Mouse (Mus musculus): ENCODE measurements around the gene Dcun1d2. TPM values are rescaled to one million over a fixed set of nuclear protein-coding genes. Genes with fewer than 3 reads are reported as not detected.
"Not testable (repeated sequence)": the region's sequence is repeated elsewhere in the genome, so short reads cannot be mapped to it uniquely, and the experiment has no call there.

The Dcun1d2 gene
- 51.0 and 54.7 TPM in 2 replicates for polyA plus RNA-seq (2012; rRNA removed)

DNA sequence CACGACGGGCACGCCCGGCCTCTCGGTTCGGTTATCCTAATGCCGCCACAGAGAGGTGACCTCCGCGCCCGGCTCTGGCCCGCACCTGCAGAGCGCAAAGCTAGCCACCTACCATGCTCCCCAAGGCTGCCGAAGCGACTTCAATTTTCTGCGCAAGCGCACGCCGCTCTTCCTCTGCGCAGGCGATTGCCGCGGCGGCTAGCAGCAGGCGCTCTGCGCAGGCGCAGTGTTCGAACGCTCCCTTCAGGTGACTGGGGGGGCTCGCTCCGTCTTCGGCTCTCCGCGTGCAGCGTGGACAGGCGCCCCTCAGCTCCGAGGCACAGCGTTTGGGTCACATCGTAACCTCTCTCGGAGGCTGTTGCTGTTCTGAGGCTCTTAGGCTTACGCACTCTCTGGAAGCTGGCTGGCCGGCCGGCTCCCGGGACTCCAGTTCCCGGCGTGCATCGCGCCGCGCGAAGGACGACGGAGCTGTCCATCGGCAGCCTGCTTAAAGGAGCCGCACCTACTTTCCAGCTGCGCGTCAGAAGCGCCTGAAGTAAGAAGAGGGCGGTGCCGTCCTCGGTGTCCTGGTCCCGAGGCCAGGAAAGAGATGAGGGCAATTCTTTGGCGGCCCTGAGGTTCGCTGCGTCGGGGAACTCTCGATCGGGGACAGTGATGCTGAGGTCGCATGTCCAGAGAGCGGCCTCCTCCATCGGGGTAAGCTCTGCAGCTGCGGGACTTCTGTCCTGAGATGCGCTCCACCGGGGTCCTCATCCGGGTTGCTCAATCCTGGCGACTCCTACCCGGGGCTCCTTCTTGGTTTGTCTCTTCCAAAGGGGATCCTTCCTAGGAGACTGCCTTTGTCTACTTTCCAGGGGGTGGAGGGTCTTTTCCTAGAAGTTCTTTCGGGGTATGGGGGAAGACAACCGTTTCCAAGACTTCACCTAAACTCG is at the start of gene Dcun1d2, which contains the start of gene Tmco3:
Dcun1d2 (minus strand) TSS at position 440 of the 932 bp plus-strand sequence.
Tmco3 (plus strand) TSS at position 499 of the 932 bp plus-strand sequence.
- peak; percentile 85 to 96 for DNase-seq (ENCODE audit: extremely low spot score in 1 of 2, low spot score in 1 of 2)

DNA sequence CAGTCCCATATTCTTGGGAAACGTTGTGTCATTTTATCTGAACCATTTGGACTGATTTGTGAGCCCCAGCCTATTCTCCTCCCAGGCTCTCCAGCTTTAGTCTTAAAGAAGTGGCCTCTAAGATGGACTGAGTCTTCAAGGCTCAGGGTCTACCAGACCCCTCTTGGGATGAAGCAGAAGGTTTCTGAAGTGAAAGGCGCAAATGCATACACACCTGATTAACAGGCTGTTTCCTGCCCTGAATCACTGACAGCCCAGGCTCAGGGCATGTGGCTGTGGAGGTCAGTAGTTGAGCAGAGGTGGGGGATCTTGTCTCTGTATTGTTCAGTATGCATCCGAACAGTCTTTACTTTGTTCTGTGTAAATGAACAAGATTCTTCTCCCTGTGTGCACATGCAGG is 49.7 kb upstream of the Dcun1d2 start:
- no peak for DNase-seq (ENCODE audit: extremely low spot score in 1 of 2, low spot score in 1 of 2)

DNA sequence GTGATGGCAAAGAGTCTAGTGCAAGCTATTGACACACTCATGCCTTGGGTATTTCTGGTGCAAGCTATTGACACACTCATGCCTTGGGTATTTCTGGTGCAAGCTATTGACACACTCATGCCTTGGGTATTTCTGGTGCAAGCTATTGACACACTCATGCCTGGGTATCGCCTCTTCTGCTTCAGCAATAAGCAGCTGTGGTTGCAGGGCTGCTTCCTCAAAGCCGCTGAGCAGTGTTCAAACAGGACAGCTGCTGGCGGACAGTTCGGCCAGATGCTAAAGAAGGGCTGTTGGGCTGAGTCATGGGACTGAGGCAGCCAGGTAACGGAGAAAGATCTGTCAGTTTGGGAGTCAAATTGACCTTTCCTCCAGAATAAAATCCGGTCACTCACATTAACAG is 49.3 kb upstream of the Dcun1d2 start:
- not testable (repeated sequence) for DNase-seq (ENCODE audit: extremely low spot score in 1 of 2, low spot score in 1 of 2)

DNA sequence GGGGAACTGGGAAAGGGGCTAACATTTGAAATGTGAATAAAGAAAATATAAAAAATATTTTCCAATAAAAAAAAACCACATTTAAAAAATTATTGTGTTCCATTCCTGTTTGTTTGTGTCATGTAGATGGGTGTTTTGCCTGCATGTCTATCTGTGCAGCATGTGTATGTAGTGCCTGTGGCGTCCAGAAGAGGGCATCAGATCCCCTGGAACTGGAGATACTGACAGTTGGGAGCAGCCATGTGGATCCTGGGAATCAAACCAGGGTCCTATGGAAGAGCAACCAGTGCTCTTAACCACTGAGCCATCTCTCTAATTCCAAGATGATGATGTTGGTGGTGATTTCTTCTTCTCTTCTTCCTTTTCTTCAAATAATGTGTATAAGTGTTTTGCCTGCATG is 46.7 kb upstream of the Dcun1d2 start:
- no peak for DNase-seq (ENCODE audit: extremely low spot score in 1 of 2, low spot score in 1 of 2)

DNA sequence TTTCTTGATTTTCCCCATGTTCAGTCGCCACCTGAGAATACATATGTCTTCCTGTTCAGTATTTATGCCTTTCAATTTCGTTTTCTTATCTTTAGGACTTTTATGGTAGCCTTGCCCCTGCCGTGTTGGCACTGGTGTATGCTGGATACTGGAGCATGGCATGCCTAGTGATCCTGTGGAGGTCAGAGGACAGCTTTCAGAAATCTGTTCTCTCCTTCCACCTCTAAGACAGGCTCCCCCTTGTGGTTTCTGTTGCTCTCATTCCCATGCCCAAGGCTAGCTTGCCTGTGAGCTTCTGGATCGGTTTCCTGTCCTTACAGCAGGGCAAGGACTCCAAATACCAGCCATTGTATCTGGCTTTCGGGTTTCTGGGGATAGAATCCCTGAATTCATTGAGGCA is 38.7 kb upstream of the Dcun1d2 start:
- peak in 1 of 2 experiments; percentile 19 for DNase-seq (ENCODE audit: extremely low spot score in 1 of 2, low spot score in 1 of 2)

DNA sequence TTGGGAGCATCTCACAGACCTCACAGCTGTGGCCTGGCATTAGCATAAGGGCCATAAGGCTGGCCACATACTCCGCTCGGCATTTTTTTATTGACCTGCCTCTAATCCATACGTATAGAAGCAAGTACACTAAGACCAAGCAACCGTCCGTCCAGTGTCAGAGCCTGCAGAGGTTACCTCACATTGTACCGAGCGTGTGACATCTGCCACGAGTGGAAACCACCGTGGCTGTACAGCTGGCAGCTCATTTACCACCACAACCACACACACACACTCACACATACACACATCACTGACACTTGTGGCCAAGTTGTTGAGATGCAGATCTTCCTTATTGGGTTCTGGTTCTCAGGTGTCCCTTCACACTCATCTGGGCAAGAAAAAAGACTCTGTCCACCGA is 28.7 kb upstream of the Dcun1d2 start:
- no peak for DNase-seq (ENCODE audit: extremely low spot score in 1 of 2, low spot score in 1 of 2)

DNA sequence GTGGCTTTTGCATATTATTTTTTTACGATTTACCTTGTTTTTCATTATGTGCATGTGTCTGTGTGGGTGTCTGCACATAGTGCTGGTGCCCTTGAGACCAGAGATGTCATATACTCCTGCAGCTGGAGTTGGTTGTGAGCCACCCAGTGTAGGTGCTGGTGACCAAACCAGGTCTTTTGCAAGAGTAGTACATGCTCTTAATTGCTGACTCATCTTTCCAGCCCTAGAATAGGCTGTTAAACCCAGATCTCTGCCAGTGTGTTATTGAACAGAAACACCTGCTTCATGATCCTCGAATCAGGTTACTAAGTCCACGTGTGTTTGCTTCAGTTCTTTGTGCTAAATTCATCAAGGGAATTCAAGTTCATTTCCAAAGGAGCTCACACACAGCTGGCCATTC is 27.0 kb upstream of the Dcun1d2 start:
- DNase-seq (ENCODE audit: extremely low spot score in 1 of 2, low spot score in 1 of 2) = no peak

DNA sequence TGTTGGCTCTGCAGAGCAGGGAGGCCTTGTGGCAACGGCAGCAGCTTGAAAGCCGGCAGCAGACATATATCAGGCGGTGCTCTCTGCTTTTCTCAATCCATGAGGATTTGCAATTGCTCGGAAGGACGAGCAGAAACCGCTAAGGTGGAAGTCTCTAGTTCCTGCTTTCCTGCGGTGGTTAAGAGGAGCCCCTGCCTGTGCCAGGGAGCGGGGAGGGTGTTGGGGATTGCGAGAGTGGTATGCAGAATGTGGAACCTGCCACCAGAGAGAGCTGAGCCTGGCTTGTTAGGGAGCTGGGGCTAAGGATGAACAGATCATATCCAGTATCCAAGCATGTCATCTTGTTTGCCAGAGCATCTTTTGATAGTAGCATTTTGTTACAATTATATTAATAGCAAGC is 19.0 kb upstream of the Dcun1d2 start:
- no peak for DNase-seq (ENCODE audit: extremely low spot score in 1 of 2, low spot score in 1 of 2)

DNA sequence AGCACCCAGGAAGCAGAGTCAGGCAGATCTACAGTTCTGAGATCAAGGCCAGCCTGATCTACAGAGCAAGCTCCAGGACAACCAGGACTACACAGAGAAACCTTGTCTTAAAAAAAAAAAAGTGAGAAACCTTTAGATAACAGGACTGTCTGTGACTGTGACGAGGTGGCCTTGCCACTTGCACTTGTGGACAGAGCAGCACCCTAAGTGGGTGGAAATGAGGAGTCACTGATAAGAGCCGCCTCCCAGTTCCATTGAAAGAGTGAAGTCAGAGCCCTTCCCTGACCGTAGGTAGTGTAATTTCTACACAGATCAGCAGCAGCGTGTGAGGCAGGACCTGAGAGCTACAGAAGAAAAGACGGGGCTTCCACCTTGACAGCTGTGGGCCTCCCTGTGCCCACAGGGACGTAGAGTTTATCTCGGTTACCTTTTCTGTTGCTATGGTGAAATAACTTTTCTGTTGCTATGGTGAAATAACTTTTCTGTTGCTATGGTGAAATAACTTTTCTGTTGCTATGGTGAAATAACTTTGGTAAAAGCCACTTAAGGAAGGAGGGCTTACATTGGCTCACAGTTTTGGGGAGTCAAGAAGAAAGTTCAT is 18.5 kb upstream of the Dcun1d2 start:
- no peak for DNase-seq (ENCODE audit: extremely low spot score in 1 of 2, low spot score in 1 of 2)

DNA sequence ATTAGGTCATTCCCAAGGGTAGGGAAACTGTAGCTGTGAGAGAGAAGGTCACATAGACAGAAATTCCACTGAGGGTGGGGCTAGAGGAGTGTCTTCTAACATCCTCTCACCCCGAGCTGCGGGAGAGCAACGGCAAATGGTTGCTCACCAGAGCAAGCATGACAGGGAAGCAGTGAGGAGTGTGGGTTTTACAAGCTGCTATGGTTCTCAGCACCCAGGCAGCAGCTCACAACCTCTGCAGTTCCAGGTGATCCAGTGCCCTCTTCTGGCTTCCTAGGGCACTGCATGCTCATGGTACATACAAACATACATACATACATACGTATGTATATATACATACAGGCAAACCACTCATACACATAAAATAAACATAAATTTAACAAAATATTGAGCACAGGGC is 18.0 kb upstream of the Dcun1d2 start:
- DNase-seq (ENCODE audit: extremely low spot score in 1 of 2, low spot score in 1 of 2) = no peak

DNA sequence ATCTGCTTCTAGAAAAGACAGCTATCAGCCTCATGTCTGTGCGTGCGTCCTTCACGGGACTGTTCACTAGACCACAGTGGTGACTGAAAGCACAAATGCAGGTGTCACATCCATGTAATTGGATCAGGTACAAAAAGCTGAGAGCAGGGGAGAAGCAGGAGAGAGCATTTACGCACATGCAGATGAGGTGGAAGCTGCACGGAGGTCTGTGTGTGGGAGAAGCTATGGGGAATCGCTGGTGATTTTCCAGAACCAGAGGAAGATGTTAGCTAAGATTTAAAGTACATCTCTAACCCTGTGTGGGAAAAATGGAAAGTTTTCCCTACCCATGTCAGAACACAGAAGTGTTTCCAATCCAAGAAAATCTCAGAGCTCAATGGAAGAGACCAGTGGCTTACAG is 17.5 kb upstream of the Dcun1d2 start:
- peak; percentile 25 to 57 for DNase-seq (ENCODE audit: extremely low spot score in 1 of 2, low spot score in 1 of 2)

DNA sequence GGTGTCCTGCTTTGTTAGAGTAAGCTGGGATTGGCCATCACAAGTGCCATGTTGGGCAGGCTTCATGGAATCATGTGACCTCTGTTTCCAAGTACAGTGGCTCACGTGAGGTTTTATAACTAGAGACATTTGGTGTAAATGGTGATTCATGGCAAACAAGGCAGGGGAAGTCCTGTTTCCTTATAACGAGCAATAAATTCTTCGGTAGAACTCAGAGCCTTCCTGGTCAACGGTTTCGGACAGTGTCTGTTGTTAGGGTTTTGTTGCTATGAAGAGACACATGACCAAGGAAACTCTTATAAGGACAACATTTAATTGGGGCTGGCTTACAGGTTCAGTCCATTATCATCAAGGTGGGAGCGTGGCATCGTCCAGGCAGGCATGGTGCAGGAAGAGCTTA is 13.1 kb upstream of the Dcun1d2 start:
- no peak for DNase-seq (ENCODE audit: extremely low spot score in 1 of 2, low spot score in 1 of 2)

DNA sequence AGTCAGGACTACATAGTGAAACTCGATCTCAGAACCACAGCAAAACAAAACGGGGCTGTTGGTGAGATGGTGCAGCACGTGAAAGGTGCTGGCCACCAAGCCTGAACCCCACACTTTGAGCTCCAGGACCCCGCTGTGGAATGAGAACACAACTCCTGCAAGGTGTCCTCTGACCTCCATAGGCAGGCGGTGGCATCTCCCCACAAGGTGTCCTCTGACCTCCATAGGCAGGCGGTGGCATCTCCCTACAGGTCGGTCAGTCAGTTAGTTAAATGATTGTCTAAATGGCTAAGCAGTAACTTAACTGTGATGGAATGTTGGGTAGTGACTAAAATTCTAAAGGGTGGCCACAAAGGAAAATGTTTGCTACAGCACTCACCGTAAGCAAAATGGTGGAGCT is 11.6 kb upstream of the Dcun1d2 start:
- no peak for DNase-seq (ENCODE audit: extremely low spot score in 1 of 2, low spot score in 1 of 2)

DNA sequence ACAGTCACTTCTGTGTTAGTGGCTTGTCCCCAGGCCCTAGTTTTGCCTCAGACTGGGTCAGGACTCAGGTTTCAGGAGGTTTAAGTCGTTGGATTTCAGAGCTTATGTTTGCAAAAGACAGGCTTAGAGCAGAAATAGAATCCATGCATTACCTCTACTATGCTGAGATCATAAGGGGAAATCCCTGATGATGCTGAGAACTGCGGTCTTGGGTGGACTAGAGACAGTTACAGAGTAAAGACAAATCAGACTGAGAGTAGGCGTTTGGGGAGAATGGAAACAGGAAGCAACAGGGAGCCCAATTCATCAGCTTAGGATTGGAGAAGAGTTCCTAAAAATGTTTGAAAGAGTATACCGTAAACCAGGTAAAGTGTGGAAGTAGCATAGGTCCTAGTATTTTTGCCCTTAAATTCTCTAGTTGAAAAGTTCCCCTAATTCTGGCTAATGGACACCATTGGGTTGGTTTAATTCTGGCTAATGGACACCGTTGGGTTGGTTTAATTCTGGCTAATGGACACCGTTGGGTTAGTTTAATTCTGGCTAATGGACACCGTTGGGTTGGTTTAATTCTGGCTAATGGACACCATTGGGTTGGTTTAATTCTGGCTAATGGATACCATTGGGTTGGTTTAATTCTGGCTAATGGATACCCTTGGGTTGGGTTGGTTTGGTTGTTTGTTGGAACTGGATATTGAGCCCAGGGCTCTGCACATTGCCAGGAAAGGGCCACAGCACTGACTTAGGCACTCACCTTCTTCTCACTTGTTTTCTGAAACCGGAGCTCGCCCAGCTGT is 5.9 kb upstream of the Dcun1d2 start:
- no peak for DNase-seq (ENCODE audit: extremely low spot score in 1 of 2, low spot score in 1 of 2)

DNA sequence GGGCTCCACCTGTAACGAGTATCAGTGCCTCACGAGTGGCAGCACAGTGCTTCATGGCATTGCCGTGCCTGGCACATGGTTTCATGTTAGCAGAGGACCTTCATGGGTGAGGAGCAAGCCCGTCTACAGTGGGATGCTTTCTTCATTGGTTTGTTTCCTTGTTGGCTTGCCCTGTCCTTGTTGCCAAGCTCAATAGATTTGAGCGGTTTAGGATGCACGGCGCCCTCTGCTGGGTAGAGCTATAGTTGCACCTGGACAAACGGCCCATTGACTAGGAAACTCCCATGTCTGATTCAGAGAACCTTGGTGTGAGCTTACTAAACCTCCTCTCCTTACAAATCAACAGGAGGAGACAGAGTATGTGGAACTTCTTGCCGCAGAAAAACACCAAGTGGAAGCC is 4.4 kb upstream of the Dcun1d2 start:
- peak in 1 of 2 experiments; percentile 84 for DNase-seq (ENCODE audit: extremely low spot score in 1 of 2, low spot score in 1 of 2)

DNA sequence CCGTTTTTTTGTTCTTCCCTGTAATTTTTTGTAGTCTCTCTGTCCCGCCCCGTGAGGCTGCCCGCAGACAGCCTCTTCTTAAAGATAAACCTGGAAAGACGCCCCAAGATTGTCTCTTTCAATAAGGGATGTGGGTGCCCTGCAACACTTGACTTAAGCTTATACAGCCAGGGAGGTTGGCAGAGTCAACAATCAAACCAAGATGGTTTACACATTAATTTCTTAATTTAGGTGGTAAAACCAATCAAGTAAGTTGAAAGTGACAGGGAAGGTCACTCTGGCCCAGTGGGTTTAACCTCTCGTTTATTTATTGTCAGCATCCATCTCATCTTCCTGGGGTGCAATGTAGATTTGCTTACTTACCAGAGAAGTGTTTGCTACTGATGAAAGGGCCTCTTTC is 715 bp upstream of the Dcun1d2 start:
- DNase-seq (ENCODE audit: extremely low spot score in 1 of 2, low spot score in 1 of 2) = no peak

DNA sequence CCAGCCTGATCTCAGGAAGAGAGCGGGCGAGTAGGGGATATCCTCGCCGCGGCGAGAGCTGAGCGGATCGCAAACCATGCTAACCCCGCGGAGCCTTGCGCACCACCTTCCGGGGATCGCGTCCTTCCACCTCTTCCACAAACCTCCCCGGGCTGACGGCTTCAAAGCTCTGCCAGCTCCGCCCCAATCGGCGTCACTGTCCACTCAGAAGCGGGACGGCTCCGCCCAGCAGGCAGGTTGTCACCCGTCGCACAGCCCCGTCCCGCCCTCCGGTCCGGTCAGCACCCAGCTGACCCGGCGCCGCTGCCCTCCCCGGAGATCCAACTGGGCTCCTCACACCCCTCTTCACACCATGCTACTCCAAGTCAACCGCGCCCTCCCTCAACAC is 633 bp downstream of the Dcun1d2 start:
- DNase-seq (ENCODE audit: extremely low spot score in 1 of 2, low spot score in 1 of 2) = peak; percentile 68 to 80

DNA sequence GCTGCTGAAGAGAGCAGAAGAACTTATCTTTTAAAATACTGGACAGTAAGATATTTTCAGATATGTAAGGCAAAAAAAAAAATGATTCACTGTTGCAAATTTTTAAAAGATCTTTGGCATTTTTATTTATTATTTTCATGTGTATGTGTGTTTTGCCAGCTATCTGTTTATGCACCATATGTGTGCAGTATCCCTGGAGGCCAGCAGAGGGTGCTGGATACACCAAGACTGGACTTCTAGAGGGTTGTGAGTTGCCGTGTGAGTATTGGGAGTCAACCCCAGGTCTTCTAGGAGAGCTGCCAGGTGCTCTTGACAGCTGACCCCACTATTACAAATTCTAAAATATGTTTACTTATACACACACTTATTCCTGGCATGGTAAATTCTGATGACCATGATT is 4.7 kb downstream of the Dcun1d2 start:
- no peak for DNase-seq (ENCODE audit: extremely low spot score in 1 of 2, low spot score in 1 of 2)

DNA sequence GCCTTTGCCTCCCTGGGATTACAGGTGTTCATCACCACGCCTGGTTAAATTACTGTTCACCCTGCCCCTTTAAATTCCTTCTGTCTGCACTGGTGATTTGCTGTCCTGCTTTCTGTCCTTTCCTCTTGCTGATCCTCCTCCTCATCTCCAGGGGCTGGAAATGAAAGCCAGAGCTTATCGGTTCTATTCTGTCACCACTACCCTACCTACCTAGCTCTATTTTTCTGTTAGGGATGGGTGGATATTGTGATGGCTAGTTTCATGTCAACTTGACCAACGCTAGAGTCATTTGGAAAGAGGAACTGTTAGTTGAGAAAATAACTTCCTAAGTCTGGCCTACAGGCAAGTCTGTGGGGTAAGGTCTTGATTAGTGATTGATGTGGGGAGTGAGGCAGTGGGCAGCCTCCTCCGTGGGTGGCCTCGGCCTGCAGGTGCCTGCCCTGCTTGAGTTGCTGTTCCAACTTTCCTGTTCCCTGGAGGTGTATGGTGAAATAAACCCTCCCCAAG is 10.9 kb downstream of the Dcun1d2 start:
- no peak for DNase-seq (ENCODE audit: extremely low spot score in 1 of 2, low spot score in 1 of 2)

DNA sequence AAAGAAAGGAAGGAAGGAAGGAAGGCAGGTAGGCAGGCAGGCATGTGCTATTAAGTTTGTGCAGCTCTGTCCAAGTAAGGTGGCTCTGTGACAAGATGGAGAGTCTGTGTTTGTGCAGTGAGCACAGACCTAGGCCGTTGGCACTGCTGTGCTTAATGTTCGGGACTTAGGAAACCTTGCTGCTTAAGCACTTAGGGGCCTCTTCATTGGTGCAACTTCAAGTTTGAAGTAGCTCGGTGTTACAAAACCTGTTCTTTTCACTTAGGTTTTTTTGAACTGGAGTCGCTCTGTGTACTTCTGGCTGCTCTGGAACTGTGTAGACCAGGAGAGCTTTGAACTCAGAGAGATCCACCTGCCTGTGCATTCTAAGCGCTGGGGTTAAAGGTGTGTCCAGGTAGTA is 15.1 kb downstream of the Dcun1d2 start:
- DNase-seq (ENCODE audit: extremely low spot score in 1 of 2, low spot score in 1 of 2) = no peak

DNA sequence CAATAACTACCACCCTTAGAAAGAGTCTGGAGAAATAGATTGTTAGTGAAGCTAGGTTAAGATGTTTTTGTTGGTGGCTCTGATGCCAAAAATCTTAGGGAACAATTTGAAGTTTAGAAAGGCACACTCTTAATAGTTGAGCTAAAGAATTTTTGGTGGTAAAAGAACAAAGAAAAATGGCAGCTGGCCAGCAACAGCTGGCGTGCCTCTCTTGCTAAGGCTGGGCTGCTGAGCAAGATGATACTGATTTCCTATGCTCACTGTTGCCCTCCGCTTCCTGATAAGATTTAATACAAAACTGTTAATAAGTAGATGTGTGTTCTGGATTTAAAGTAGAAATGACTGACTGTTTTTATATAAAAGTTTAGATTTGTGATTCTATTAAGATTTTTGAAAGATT is 20.4 kb downstream of the Dcun1d2 start:
- DNase-seq (ENCODE audit: extremely low spot score in 1 of 2, low spot score in 1 of 2) = no peak

Measured in frontal cortex, adult 2 months (tissue).